Mouse (Mus musculus) cortical plate, adult 2 months (tissue): ENCODE measurements at regions not wholly inside any gene's neighbourhood (a gene's known extent, or its start where the extent isn't known, plus 50 kb on each side); places are given as distances from the start of the nearest gene placed in this dataset.

Experiments used
- CTCF ChIP-seq: fragments of 200-500 bp; IDR thresholded peaks from 2 replicates; pipeline ENCODE4 v1.5.1; 2011; ENCODE audit warnings: mild to moderate bottlenecking, control low read depth, low read length; ENCODE audit not compliant: insufficient read depth; ENCODE audit errors: extremely low read depth
- POLR2A ChIP-seq: fragments of 200-500 bp; IDR thresholded peaks from 2 replicates; pipeline ENCODE4 v1.6.1; 2011; ENCODE audit warnings: mild to moderate bottlenecking, low read length, control low read depth; ENCODE audit not compliant: insufficient read depth; ENCODE audit errors: extremely low read depth

GRCm38 (mm10) chr3:11323101-11323500 lies 987.6 kb upstream of the Gm38303 start:
- no peak for TF ChIP-seq POLR2A
- TF ChIP-seq CTCF, result no peak
